Mouse (Mus musculus) gastrocnemius, postnatal 36 days (tissue): ENCODE results near the gene Cylc2. TPM values are rescaled to one million over a fixed set of nuclear protein-coding genes. Genes with fewer than 3 reads are reported as not detected.

Source experiments
- DNase-seq, 2 experiments: peaks; one replicate each; pipeline ENCODE4 v3.0.0; 2022
- intact Hi-C: fragments of 180-260 bp; cut with DNase I; formaldehyde crosslinking; loops from one replicate; pipeline ENCODE4 v1.15.1; 2025
- long read RNA-seq, 2 experiments: library from polyadenylated mRNA; stranded (forward); transcript quantifications; one replicate each; pipeline ENCODE4 v2.0.0; 2021
- total RNA-seq, 2 experiments: library from RNA; stranded (reverse); gene quantifications; 2 replicates each; pipeline ENCODE4 v1.2.3; 2021

Cylc2 gene
- total RNA-seq, result not detected
- long read RNA-seq, experiment 1, result 0 reads
- long read RNA-seq, experiment 2, result 0 reads

DNA sequence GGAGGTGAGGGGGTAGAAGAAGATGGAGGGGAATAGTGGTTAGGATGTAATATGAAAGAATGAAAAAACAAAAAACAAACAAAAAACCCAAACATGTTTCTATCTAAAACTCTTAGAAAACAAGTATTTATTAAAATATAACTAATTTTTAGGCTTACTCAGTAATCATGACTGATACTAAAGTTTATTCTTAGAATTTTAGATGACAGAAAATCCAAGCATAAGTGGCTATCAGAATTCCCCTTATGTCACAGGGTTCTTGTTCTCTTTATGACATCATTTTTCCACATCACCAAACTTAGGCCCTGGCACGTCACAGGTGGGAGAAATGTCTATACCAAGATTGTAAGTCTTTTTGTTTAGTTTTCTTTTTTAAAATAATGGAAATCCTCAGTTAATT lies at the start of gene Cylc2:
Gene Cylc2 (plus strand): TSS at position 301 of the 400 bp plus-strand sequence.
- no peak for DNase-seq
- intact Hi-C loops, result no loop called here
